Mouse (Mus musculus) kidney, postnatal 14 days (tissue): Measurements from ENCODE around the gene Macrod1.

Source experiments
- DNase-seq: peaks from one replicate; pipeline ENCODE4 v3.0.0; 2022; ENCODE audit warnings: mixed read lengths

Macrod1 gene

GRCm38 (mm10) chr19:7116038-7116731 lies 59.6 kb downstream of the Macrod1 start:
- no peak for DNase-seq

GRCm38 (mm10) chr19:7117141-7117540 lies 60.5 kb downstream of the Macrod1 start:
- no peak for DNase-seq

GRCm38 (mm10) chr19:7117653-7118307 lies 61.2 kb downstream of the Macrod1 start:
- no peak for DNase-seq

GRCm38 (mm10) chr19:7121252-7121651 lies 64.6 kb downstream of the Macrod1 start:
- DNase-seq = peak; percentile 67

- DNase-seq = peak; percentile 53
Measured at GRCm38 (mm10) chr19:7122277-7122676, 65.7 kb downstream of the Macrod1 start.

- DNase-seq = no peak
Measured at GRCm38 (mm10) chr19:7122698-7123306, 66.2 kb downstream of the Macrod1 start.

GRCm38 (mm10) chr19:7125526-7126156 lies 69.0 kb downstream of the Macrod1 start:
- DNase-seq = no peak

GRCm38 (mm10) chr19:7126209-7126608 lies 69.6 kb downstream of the Macrod1 start:
- no peak for DNase-seq

GRCm38 (mm10) chr19:7126933-7127332 lies 70.3 kb downstream of the Macrod1 start:
- no peak for DNase-seq

GRCm38 (mm10) chr19:7128551-7129475 lies 72.2 kb downstream of the Macrod1 start:
- no peak for DNase-seq

- DNase-seq = no peak
Measured at GRCm38 (mm10) chr19:7130317-7130716, 73.7 kb downstream of the Macrod1 start.

GRCm38 (mm10) chr19:7133436-7133835 lies 76.8 kb downstream of the Macrod1 start:
- DNase-seq = no peak

- peak; percentile 61 for DNase-seq
Measured at GRCm38 (mm10) chr19:7134631-7135091, 78.1 kb downstream of the Macrod1 start.

GRCm38 (mm10) chr19:7135525-7135924 lies 78.9 kb downstream of the Macrod1 start:
- DNase-seq = peak; percentile 86

GRCm38 (mm10) chr19:7136016-7136415 lies 79.4 kb downstream of the Macrod1 start:
- DNase-seq = peak; percentile 80

- peak; percentile 77 for DNase-seq
Measured at GRCm38 (mm10) chr19:7136714-7137498, 80.3 kb downstream of the Macrod1 start.

- DNase-seq = no peak
Measured at GRCm38 (mm10) chr19:7138327-7138726, 81.7 kb downstream of the Macrod1 start.

GRCm38 (mm10) chr19:7139321-7139720 lies 82.7 kb downstream of the Macrod1 start:
- DNase-seq = no peak

GRCm38 (mm10) chr19:7140373-7140772 lies 83.8 kb downstream of the Macrod1 start:
- no peak for DNase-seq

GRCm38 (mm10) chr19:7140856-7141421 lies 84.3 kb downstream of the Macrod1 start:
- DNase-seq = no peak
